Mouse (Mus musculus): ENCODE measurements at regions not wholly inside any gene's neighbourhood (a gene's known extent, or its start where the extent isn't known, plus 50 kb on each side); places are given as distances from the start of the nearest gene placed in this dataset.

DNA sequence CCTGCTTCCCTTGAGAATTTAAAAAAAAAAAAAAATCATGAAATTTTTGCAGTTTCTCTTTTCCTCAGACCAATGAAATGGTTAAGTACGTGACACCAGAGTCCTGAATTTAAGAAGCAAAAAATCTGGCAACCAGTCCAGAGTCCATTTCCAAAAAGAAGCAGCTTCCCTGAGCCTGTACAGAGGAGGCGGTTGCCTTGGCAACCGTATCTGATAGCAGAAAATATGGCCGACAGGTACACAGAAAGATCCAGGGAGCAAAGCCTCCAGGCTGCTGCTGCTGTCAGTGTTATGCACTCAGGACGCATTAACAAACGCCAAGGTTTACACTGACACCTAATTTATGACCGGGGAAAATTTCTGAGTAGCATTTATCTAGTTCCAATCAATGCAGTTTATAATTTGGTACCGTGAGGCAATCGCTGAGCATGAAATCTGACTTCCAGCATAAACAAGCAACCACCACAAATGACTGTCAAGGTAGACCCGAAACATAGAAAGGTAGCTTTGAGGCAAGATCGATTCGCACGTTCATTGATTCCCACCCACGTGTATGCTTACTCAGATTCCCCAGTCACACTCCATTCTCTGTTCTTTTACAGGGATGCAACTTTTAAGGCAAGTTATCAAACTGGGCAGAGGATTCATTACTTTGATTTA is 420.8 kb downstream of the Basp1 start:
- peak; percentile 16 to 62 for DNase-seq (ENCODE audit: low spot score in 2 of 2)

DNA sequence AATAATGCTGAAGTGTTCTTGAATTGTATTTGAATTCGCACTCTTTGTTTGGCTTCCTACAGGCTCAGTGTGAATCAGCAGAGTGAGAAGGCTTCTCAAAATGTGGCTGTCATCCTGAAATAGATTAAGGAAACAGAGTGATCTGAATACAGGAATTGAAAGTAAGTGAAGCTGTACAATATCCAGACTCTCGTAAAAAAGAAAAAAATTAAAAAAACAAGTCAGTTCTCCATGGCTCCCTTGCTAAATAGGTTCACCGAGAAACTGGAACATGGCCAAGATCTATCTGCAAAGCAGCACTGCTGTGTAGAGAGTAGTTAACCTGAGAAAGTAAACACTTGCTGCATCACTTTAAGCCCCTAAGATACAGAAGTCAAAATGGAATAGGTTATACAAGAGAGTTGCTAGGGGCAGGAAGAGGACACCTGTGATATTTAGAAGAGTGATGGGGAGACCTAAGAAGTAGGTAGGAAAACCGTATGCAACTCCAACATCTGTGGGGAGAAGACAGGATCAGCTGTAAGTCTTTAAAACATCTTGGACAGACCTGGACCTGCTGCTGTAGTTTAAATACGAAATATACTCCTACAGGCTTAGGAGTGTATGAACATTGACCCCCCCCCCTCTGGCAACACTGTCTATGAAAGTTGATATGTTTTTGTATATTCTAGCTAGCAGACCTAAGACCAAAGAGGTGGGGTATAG is 423.3 kb downstream of the Basp1 start:
- peak in 1 of 2 experiments; percentile 23 for DNase-seq (ENCODE audit: low spot score in 2 of 2)

GRCm38 (mm10) chr15:24980841-24981240 is 432.7 kb downstream of the Basp1 start:
- DNase-seq (ENCODE audit: low spot score in 2 of 2) = no peak

DNA sequence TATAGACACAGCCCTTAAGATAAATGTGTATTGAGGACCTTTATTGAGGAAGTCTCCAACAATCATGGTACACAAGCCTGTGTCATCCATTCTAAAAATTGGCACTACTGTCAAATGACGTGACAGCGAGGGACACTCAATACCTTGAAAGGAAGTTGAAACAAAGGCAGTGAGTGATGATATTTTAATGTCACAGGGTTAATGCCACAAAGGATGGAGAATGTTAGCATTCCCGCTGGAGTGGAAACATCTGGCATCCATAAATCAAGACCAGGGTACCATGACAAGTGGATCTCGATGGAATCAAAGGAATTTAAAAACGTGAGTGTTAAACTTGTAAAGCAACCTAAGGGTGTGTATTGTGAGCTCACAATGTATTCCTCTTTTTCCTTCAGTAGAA is 441.5 kb downstream of the Basp1 start:
- DNase-seq (ENCODE audit: low spot score in 2 of 2) = no peak

DNA sequence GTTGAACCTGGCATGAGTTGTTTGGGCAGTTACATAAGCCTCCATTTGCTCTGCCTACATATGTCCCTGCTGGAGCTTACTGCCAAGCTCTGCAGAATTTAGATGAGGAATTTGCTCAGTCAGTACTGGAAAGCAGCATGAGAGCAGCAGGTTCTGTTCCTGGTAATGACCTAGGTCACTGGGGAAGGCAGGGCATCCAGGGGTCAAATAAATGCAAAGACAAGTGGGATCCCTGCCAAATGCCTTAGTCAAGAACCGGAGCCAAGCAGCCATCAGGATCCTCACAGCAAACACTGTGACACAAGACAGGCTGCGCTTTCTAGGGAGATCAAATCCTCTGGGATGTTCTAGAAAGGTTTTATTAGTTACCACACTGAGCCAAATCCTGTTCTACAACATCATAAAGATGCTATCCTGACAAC is 444.2 kb downstream of the Basp1 start:
- peak; percentile 49 to 86 for DNase-seq (ENCODE audit: low spot score in 2 of 2)

DNA sequence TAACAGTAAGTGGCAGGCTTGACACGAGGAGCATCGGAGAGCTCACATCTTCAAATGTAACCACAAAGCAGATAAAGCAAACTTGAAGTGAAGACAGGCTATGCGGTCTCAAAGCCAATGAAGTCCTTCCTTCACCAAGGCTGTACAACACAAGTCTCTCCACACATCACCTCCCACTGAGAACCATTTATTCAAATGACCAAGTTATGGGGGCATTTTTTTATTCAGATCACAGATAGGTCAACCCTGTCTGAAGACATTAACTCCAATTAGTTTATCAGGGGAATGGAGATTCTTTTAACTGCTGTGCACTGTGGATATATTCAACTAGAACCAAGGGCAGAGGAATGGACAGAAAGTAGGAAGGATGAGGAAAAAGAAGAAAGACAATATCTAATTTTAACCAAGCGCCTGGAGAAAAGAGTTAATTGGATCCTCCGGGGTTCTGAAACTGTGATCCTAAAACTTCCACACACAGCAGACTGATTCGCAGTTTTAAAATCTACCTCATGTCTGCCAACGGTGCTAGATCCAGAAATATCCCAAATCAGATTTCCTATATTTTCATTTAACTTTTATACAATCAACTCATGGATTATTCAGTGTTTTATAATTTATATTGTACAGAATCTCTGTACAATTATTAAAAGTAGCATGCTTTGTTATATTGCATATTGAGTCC is 444.8 kb downstream of the Basp1 start:
- DNase-seq (ENCODE audit: low spot score in 2 of 2) = peak in 1 of 2 experiments; percentile 35

- no peak for DNase-seq (ENCODE audit: low spot score in 2 of 2)
Observed at GRCm38 (mm10) chr15:24929742-24930141, 483.8 kb downstream of the Basp1 start.

GRCm38 (mm10) chr15:24911866-24912265 is 501.7 kb downstream of the Basp1 start:
- no peak for DNase-seq (ENCODE audit: low spot score in 2 of 2)

DNA sequence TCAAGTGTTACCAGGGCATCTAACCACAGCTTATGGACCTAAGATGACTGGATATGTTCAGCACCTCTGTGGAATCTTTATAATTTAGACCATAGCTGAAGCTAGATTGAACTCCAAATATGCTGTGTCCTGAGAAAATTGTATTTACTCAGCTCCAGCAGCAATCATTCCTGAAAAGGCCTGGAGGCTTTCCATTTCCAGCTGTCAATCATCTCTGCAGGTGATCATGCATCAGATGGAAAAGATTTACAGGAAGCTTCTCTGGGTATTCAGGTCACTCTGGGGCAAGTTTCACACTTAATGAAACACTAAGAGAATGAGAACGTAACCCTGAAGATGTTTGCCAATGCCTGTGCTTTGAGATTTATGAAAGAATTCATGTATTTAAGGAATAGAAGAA is 502.1 kb downstream of the Basp1 start:
- DNase-seq (ENCODE audit: low spot score in 2 of 2) = no peak

DNA sequence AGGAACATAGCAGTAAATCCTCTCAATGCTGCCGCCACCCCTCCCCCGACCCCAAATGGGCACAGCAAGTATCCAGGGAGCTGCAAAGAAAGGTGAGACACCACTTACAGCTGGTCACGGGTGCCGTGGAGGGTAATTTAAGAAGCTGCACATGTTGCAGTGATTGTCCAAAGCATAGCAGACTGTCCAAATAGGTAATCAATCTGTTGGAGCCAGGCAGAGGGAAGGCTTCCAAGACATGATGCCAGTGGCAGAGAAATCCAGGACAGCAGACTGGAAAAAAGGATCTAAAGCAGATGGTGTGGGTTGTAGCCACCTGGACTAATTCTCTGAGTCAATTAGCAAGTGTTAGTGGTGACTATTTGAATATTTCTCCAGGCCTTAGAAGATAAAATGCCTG is 506.6 kb downstream of the Basp1 start:
- DNase-seq (ENCODE audit: low spot score in 2 of 2) = peak; percentile 37 to 47

DNA sequence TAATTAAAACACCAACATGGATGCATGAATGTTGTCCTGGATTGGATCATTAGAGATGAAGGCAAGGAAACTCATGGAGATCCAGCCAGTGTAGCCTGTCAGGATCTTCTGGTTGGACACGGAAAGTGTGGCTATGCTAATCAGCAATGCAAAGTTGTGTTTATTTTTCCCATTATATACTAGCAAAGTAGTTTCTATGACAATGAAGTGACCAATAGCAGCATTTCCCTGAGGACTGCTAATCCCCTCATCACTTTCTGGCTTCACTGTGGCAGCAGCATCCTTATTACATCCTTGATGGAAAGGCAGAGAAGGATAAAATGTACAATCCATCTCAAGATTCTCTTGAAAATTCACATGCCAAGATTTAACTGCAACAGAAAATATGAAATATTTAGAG is 534.7 kb downstream of the Basp1 start:
- no peak for DNase-seq (ENCODE audit: low spot score in 2 of 2)

DNA sequence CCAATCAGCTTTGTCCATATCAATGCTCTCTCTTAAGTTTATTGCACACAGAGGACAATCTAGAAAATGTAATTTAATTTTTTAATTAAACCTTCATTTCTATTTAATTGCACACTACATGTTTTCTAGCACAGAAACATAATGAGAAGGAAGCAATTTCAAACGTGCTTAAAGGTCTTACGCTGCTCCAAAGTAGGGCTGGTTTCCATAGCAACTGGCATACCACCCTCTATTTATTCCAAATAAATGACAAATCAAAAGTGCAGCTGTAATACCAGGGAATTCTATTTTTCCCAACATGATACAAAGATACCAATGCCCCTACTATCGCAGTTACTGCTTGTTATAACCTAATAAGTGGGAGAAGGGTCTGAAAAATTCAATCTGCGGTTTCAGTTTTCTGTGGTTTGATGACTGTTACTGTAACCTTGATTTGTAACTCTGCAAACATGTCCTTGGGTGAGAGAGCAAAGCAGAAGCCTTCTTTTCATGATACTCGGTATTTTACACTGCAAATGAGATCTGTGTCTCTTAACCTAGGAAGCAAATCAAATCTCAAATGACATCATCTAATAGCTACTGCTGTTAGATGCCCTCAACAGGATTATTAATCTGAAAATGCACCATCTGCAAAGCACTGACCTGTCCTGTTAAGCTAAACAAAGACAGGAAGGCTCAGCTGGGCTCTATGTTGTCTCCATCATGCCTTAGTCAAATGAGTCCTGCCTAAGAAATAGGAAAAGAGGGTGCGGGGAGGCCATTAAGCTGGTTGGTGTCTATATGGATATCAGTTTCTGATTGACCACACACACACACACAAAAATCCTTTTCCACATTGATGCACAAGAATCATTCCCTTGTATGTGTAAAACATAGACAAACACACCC is 535.6 kb downstream of the Basp1 start:
- peak in 1 of 2 experiments; percentile 23 for DNase-seq (ENCODE audit: low spot score in 2 of 2)

GRCm38 (mm10) chr15:24876157-24876731 is 537.3 kb downstream of the Basp1 start:
- DNase-seq (ENCODE audit: low spot score in 2 of 2) = peak in 1 of 2 experiments; percentile 14

- DNase-seq (ENCODE audit: low spot score in 2 of 2) = no peak
Observed at GRCm38 (mm10) chr15:24840271-24840670, 573.3 kb downstream of the Basp1 start.

DNA sequence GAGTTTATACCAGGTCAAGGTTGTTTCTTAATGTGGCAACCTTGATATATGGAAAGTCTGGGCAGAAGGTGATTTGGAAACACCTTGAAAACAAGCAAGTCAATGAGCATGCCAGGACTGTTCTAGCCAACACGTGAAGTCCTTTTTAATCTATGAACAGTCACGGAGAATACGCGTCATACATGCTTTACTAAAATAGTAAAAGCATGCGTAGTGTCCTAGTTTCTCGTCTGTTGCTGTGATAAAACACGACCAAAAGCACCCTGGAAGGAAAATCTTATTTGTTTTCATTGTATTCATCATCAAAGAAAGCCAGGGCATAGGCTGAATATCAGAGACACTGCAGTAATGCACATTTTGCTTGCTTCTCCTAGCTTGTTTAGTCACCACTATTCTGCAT is 575.2 kb downstream of the Basp1 start:
- DNase-seq (ENCODE audit: low spot score in 2 of 2) = no peak

GRCm38 (mm10) chr15:24827881-24828280 is 585.7 kb downstream of the Basp1 start:
- DNase-seq (ENCODE audit: low spot score in 2 of 2) = no peak

DNA sequence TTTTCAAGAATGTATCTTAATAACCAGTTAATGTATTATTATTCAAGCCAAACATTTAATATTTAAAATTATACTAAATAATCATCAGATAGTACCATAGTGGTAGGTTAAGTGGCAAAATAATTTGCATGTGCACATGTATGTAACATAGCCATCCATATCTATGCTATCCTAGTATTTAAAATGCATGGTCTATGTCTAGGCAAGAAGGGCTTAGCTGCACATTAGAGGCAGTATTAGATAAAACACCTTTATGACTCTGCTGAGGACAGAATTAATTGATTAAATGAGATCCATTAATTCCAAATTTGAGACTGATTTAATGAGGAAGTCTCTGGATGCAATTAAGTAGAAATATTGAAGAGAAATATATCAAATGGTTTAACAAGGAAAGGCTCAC is 586.3 kb downstream of the Basp1 start:
- no peak for DNase-seq (ENCODE audit: low spot score in 2 of 2)

- peak in 1 of 2 experiments; percentile 19 for DNase-seq (ENCODE audit: low spot score in 2 of 2)
Observed at GRCm38 (mm10) chr15:24796836-24797235, 616.7 kb downstream of the Basp1 start.

DNA sequence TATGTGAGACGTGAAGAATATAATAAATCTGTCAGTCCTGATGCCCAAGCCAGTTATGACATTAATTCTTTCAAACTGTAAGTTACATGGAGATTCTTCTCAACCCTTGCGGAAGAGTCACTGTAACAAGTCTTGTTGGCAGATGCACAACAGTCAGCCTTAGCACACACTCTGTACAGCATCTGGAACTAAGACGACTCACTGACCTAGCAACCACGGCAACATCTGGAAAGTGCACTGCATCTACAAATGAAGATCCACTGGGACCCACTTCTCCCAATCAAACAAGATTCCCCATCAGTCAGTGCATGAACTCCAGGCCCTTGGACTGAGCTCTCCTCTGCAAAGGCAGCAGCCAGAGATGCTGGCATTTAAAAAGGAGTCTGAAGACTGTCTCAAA is 620.2 kb downstream of the Basp1 start:
- no peak for DNase-seq (ENCODE audit: low spot score in 2 of 2)

DNA sequence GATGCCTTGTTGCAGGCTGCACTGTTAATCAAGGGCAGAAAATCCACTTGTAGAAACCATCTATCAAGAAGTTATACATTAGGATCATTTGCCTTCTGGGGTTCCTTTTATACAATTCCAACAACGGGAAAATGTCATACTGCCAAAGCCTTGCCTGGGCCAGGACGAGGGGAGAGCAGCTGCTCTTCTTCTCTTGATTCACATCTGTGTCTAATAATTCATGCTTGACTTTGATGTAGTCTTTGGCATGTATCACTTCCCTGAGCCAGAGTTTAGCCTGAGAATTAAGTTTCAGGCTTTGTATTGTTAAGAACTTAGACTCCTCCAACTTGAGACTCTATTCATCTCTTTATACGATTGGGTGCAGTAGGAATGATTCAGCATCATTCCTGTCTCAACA is 627.2 kb downstream of the Basp1 start:
- no peak for DNase-seq (ENCODE audit: low spot score in 2 of 2)

DNA sequence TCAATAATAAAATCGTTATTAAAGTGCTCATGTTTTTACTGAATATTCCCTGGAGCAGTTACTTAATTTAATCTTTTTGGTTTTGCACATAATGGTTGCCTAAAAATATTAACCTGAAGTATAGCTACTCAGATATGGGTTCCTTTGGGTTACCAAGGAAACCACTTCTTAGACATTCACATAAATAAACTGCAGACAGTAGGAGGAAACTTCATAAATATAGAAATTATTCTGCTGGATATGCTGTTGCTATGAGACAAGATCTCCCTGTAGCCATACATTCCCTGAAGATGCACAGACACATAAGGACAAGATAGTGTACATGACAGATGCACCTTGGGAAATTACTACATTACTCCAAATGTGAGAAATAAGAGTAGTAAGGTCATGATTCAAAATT is 635.3 kb downstream of the Basp1 start:
- no peak for DNase-seq (ENCODE audit: low spot score in 2 of 2)

All from layer of hippocampus, adult 18-20 months (tissue).